Mouse (Mus musculus) CD4-positive helper T cell, adult 2 months (primary cell): ENCODE data around the gene Ltbp1.

Source experiments
- DNase-seq: peaks from one replicate; pipeline ENCODE4 v3.0.0-alpha.2; 2012; ENCODE audit warnings: low read depth, missing footprints, low spot score

Gene Ltbp1

DNA sequence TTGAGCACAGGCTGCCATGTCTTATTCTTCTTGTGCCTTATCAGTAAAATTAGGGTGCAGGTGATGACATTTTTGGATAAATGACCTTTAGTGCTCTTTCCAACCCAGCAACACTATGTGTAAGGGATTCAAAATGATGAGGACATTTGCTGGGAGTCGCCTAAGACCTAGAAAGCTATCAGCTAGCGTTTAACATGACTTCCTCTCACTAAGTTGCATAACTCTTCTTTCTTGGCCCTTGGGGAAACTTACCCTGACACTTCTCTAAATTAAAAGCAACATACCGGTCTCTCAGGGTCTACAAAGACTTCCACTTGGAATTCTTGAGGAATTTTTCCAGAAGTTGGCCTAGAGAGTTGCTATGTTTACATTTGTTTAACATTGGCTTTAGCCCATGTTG is 348.0 kb downstream of the Ltbp1 start:
- DNase-seq, result no peak

GRCm38 (mm10) chr17:75355431-75355830 is 350.1 kb downstream of the Ltbp1 start:
- DNase-seq, result no peak

DNA sequence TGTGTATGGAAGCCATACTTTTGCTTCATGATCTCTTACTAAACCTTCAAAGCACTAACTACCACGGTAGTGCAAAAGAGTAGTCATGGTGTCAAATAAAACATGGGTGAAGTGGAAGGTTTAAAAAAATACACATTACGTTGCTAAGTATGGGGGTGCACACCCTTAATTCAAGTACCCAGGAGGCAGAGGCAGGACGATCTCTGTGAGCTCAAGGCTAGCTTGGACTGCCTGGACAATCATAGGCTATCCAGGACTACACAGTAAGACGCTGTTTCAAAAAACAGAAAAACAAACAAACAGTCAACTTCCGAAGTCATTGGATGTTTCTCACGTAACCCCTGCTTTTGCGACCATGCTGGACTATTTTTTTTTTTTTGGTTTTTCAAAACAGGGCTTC is 354.7 kb downstream of the Ltbp1 start:
- DNase-seq, result no peak

- DNase-seq, result no peak
Measured at GRCm38 (mm10) chr17:75366332-75366731, 361.0 kb downstream of the Ltbp1 start.

DNA sequence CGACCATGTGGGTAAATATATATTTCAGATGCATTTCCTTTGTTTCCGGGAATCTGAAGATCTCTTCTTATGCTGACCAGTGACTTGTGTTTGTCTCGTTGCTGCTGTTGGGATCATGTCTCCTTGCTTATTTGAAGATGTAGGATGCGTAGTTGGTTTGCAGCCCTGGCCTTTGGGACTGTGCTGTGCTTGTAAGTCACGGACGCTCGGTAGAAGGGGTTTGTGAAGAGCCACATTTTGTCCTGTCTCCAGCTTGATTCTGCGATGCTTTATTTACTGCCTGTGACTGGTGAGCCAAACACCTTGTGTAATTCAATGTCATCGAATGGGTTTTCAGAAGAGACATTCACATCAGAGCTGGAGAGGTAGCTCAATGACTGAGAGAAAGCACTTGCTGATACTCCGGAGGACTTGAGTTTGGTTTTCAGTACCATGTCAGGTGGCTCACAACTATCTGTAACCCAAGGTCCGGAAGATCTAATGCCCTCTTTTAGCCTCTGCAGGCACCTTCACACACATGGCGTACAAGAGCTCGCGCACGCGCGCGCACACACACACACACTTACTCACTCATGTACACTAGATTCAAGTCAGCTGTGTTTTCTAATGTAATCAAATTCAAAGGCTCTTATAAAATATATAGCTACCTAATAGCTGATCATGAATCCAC is 362.3 kb downstream of the Ltbp1 start:
- DNase-seq, result no peak

DNA sequence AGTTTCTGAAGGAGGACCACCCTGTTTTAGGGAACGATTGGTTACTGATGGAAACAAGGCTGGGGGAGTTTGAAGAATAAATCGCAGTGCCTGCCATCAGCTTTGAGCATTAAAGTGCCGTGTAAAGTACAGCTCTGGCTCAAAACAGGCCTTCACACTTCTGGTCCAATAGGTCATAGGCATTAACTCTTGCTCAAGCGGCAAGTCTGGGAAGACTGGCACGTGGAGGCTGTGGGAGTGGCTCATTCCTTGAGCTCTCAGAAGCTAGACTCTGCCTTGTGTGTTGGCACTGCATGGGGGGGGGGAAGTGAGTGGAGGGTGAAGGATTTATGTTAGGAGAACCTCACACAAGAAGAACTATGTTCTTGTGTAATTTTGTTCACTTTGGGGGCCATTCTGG is 363.2 kb downstream of the Ltbp1 start:
- DNase-seq, result no peak

DNA sequence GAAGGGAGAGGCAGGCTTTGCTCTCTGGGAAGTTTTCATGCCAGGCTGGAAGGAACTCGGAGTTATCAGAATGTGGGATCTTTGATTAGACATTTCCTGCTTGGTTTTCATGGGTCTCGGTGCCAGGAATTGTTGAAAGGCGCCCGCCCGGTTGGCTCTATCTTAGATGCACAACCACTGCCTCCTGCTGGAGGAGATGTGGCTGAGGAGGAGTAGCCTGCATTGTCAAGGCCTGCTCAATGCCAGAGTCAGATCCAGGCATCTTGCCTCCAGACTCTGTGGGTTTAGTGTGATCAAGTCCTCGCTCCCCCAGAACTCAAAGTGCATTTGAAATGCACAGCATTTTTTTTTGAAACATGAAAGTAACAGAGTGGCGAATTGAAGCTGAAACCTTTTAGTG is 364.0 kb downstream of the Ltbp1 start:
- no peak for DNase-seq

GRCm38 (mm10) chr17:75370120-75370519 is 364.8 kb downstream of the Ltbp1 start:
- no peak for DNase-seq

GRCm38 (mm10) chr17:75371650-75372049 is 366.3 kb downstream of the Ltbp1 start:
- no peak for DNase-seq

GRCm38 (mm10) chr17:75372371-75372770 is 367.0 kb downstream of the Ltbp1 start:
- DNase-seq, result no peak

GRCm38 (mm10) chr17:75374287-75375024 is 369.1 kb downstream of the Ltbp1 start:
- no peak for DNase-seq

- no peak for DNase-seq
Measured at GRCm38 (mm10) chr17:75378256-75378871, 373.0 kb downstream of the Ltbp1 start.

DNA sequence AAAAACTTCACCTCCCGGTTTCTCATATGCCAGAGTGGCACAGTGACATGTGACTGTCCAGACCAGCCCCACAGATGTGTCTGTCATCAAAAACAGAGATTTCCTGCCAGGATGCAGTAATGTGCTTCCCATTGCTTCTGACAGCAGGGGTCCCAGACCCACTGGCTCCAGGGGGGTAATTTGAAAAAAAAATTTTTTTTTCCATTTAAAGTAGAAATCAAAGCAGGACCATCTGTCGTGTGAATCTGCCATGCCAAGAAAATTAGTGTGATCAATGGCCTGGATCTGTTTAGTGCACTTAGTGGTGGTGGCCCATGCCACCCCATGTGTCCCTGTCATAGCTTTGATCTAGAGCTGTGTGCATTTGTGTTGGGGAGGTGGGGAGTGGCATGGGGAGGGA is 374.8 kb downstream of the Ltbp1 start:
- no peak for DNase-seq

GRCm38 (mm10) chr17:75388402-75388801 is 383.0 kb downstream of the Ltbp1 start:
- no peak for DNase-seq

GRCm38 (mm10) chr17:75390142-75390541 is 384.8 kb downstream of the Ltbp1 start:
- no peak for DNase-seq

DNA sequence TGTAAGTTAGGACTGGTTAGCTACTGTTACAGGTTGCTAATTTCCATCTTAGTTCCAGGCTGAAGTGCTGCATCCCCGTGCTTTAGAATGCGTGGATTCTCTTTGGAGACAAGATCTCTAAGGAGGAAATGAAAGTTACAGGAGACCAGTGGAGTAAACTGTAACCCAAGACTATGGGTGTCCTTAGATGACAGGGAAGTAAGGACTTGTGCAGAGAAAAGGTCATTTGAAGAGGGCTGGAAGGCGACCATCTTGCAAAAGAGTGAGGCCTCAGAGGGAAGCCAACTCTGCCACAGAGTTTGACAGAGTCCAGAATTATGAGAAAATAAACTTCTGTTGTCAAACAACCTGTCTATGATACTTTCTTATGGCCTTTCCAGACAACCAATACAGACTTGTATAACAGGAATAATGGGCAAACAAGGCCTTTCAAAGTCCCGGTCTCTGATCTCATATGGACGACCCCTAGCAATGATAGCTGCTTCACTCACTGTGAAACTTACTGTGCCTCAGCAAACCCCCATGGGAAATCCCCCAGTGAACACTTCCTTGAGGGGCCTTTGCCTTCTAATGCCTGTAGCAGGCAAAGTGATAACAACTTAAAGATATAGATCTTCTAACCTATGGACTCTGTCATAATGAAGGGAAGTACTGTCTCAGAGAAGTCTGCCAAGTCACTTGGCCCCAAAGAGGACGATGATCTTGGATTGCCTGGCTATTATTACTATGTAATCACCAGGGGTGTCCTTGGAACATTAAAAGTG is 386.2 kb downstream of the Ltbp1 start:
- DNase-seq, result no peak

DNA sequence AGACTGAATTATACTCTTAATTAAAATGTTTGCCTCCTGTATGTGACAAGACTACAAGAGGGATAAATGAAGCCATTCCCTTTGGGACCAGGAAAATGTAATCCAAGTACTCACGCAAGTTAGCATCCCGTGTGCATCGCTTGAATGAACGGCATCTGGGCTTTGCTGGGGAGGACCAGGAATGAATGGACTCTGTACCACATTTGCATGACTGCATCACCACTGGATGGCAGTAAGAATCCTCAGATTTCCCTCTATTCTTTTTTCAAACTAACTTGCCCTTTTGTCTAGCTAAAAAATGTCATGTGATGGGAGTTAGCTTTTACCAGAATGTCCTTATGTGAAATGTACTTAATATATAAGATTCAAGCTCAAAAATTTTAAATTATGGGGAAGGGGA is 401.0 kb downstream of the Ltbp1 start:
- DNase-seq, result no peak

DNA sequence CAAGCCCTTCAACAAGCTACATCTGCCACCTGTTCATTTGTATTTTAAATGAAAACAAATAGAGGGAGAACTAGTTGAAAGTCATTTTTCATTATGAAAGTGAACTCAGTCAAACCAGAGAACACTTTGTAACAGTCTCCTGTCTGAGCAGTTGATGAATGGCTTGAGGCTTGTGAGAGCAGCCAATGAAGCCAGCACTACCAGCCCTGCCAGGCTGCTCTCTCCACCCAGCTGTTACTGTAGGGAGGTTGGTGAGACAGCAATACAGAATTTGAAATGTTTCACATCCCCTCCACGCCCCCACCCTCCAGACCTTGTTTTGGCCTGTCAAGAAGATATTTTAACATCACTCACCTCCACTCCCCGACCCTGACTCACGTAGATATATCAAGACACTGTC is 411.5 kb downstream of the Ltbp1 start:
- DNase-seq, result no peak

DNA sequence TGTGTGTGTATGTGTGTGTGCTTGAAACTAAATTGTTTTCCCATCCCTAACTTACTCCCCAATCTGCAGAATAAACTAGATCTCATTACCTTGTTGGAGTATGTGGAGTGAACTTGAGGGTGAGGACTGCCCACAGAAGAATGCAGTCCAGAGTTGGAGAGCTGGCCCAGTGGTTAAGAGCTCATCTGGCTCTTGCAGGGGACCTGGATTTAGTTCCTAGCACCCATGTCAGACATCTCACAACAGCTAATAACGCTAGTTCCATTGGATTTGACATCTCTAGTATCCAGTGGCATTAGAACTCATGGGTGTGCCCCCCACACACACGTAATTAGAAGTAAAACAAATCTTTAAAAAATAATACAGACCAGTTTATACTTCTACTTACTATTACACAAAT is 428.8 kb downstream of the Ltbp1 start:
- no peak for DNase-seq

DNA sequence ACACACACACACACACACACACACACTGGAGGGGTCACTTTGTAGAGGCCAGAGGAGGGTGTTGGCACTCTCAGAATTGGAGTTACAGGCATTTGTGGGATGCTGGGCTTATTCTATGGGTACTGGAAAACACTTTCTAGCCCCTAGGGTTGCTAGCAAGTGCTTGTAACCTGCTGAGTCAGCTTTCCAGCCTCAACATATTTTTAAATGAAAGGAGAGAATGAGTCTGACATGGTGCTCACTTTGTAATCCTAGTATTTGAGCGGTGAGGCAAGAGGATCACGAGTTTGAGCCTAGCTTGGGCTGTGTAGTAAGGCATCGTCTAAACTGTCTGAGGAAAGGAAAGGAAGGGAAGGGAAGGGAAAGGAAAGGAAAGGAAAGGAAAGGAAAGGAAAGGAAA is 429.5 kb downstream of the Ltbp1 start:
- no peak for DNase-seq

GRCm38 (mm10) chr17:75435599-75435998 is 430.2 kb downstream of the Ltbp1 start, which contains the start of gene Rasgrp3:
Gene Rasgrp3 (plus strand): TSS chr17:75435896.
- DNase-seq, result no peak

GRCm38 (mm10) chr17:75436095-75436494 is 430.7 kb downstream of the Ltbp1 start:
- DNase-seq, result no peak
